Comparison of ENCODE assay signal across 23 mouse cellular contexts in genomic region chr13:21865503-21865902, GRCm38 (mm10). TPM values are rescaled to one million over a fixed set of nuclear protein-coding genes. Genes with fewer than 3 reads are reported as not detected.
"Had no signal": no experiment of that assay in that cellular context is flagged by ENCODE, and none has a peak within 500 bp of the region (broad histone marks: within the 10 kb centered on the region; RNA-seq: fewer than 3 reads in every experiment).

No protein-coding gene starts in this region.

RNA-seq across cellular contexts. Expression of gene Hist1h2ap, which starts 32.2 kb away (rescaled TPM):
- total RNA-seq: gastrocnemius, adult 18-20 months had no signal

RNA-seq across cellular contexts. Expression of gene Hist1h4n, which starts 33.5 kb away (rescaled TPM):
- total RNA-seq: gastrocnemius, postnatal 36 days had no signal

RNA-seq across cellular contexts. Expression of gene Hist1h4m, which starts 54.0 kb away (rescaled TPM):
- polyA plus RNA-seq: cortical plate, adult 2 months; embryonic facial prominence, embryonic 10.5 days; embryonic facial prominence, embryonic 11.5 days; embryonic facial prominence, embryonic 12.5 days; embryonic facial prominence, embryonic 13.5 days; embryonic facial prominence, embryonic 14.5 days; embryonic facial prominence, embryonic 15.5 days; forebrain, embryonic 10.5 days; forebrain, embryonic 11.5 days; forebrain, embryonic 12.5 days; forebrain, embryonic 13.5 days; forebrain, embryonic 14.5 days; forebrain, embryonic 15.5 days; forebrain, embryonic 16.5 days; forebrain, postnatal 0 days; frontal cortex, adult 2 months; gonadal fat pad, adult 2 months; heart, adult 2 months; heart, embryonic 10.5 days; heart, embryonic 11.5 days; heart, embryonic 12.5 days had no signal

RNA-seq across cellular contexts. Expression of gene Hist1h2ao, which starts 55.2 kb away (rescaled TPM):
- total RNA-seq: forebrain, postnatal 0 days had no signal
- polyA plus RNA-seq: cortical plate, adult 2 months; embryonic facial prominence, embryonic 10.5 days; embryonic facial prominence, embryonic 12.5 days; embryonic facial prominence, embryonic 13.5 days; embryonic facial prominence, embryonic 14.5 days; embryonic facial prominence, embryonic 15.5 days; forebrain, embryonic 10.5 days; forebrain, embryonic 11.5 days; forebrain, embryonic 12.5 days; forebrain, embryonic 13.5 days; forebrain, embryonic 14.5 days; forebrain, embryonic 16.5 days; forebrain, postnatal 0 days; frontal cortex, adult 2 months; gonadal fat pad, adult 2 months; heart, adult 2 months; heart, embryonic 10.5 days; heart, embryonic 11.5 days had no signal
